Mouse (Mus musculus) liver, embryonic 16.5 days (tissue): ENCODE results near the gene Irx3. TPM values are rescaled to one million over a fixed set of nuclear protein-coding genes. Genes with fewer than 3 reads are reported as not detected.

Experiments used
- ATAC-seq: fragments of 200-750 bp; cut with Nextera tagmentation; 2 replicates; pipeline ENCODE4 v1.8.0; 2017; ENCODE audit warnings: low read depth, mild to moderate bottlenecking, moderate number of reproducible peaks, moderate library complexity
- H3K27ac ChIP-seq: fragments of 300-500 bp; sonication (generic); 2 replicates; pipeline ENCODE4 v1.5.1; 2014; ENCODE audit warnings: mild to moderate bottlenecking, low read length
- H3K27me3 ChIP-seq: fragments of 300-500 bp; sonication (generic); 2 replicates; pipeline ENCODE4 v1.6.1; 2014; ENCODE audit warnings: low read depth, low read length, mixed read lengths; ENCODE audit not compliant: control insufficient read depth, insufficient read depth
- H3K36me3 ChIP-seq: fragments of 300-500 bp; sonication (generic); 2 replicates; pipeline ENCODE4 v1.6.1; 2014; ENCODE audit warnings: mild to moderate bottlenecking; ENCODE audit not compliant: control insufficient read depth, insufficient read depth
- H3K4me1 ChIP-seq: fragments of 300-500 bp; sonication (generic); 2 replicates; pipeline ENCODE4 v1.6.1; 2014; ENCODE audit warnings: low read depth, low read length, mixed read lengths; ENCODE audit not compliant: control insufficient read depth
- H3K4me2 ChIP-seq: fragments of 300-500 bp; sonication (generic); 2 replicates; pipeline ENCODE4 v1.6.1; 2014; ENCODE audit warnings: low read depth, low read length, mixed read lengths
- H3K4me3 ChIP-seq: fragments of 300-500 bp; sonication (generic); 2 replicates; pipeline ENCODE4 v1.5.1; 2014; ENCODE audit warnings: low read depth, mild to moderate bottlenecking, low read length
- H3K9ac ChIP-seq: fragments of 300-500 bp; sonication (generic); 2 replicates; pipeline ENCODE4 v1.6.1; 2014; ENCODE audit warnings: low read depth, low read length
- H3K9me3 ChIP-seq: fragments of 300-500 bp; sonication (generic); replicated peaks from 2 replicates; pipeline ENCODE4 v1.6.1; 2016; ENCODE audit warnings: low read length; ENCODE audit not compliant: control insufficient read depth
- WGBS: fragments of 180-500 bp; shearing (Covaris S2); extraction: QIAGEN DNeasy Blood & Tissue Kit; methylation state at CpG from one replicate; pipeline ENCODE4 v1.1.7; 2014; ENCODE audit not compliant: insufficient replicate concordance; 5-methylcytosine and 5-hydroxymethylcytosine counted together
- polyA plus RNA-seq: library from polyadenylated mRNA; unstranded; fragments of >200 nt; fragmentation: Nextera tagmentation; extraction: Ambion mirVana; gene quantifications from 2 replicates; pipeline ENCODE4 v1.2.1, GENCODE M21; 2015

The Irx3 gene
- polyA plus RNA-seq, 1 experiment from 2014 or later, result not detected

- Histone ChIP-seq H3K36me3 (no peaks in the 10 kb centered on the region), H3K9ac (no peak overlapping the region), H3K27ac (no peak overlapping the region), H3K4me3 (peak overlapping the region; percentile 23), H3K4me2 (peak overlapping the region; percentile 51), H3K4me1 (no peaks in the 10 kb centered on the region; the same call in 1 of the 2 replicates), H3K27me3 (peaks cover 74% of the 10 kb centered on the region), H3K9me3 (no peaks in the 10 kb centered on the region)
- no peak for ATAC-seq
- WGBS, result under 1% methylated on average over 35 of the region's 35 CpGs
These were observed 4.1 kb downstream of the Irx3 start for GRCm38 (mm10) chr8:91797626-91798271.

DNA sequence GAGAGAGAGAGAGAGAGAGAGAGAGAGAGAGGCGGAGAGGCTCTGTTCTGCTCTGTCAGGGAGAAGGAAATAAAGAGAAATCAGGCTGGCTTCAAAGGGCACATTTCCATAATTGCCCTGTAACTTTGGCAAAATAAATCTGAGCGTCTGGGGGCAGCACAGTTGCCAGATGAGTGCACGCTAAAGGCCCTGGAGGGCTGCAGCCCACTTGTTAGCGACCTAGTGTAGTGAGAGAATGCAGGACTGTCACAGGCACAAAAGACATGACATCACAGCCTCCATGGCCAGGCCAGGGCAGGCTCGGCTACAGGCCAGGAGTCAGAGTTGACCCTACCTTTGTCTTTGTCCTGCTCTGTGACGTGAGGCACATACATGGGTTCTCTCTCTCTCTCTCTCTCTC lies 8.0 kb downstream of the Irx3 start:
- WGBS, result 47% methylated on average over 6 of the region's 6 CpGs

GRCm38 (mm10) chr8:91787194-91787895 lies 14.5 kb downstream of the Irx3 start:
- no peaks in the 10 kb centered on the region for H3K27me3 ChIP-seq
- no peak overlapping the region for H3K27ac ChIP-seq
- H3K4me3 ChIP-seq, result no peak overlapping the region
- H3K4me2 ChIP-seq, result no peak overlapping the region
- H3K9me3 ChIP-seq, result no peaks in the 10 kb centered on the region
- ATAC-seq, result no peak
- no peaks in the 10 kb centered on the region for H3K4me1 ChIP-seq
- H3K9ac ChIP-seq, result no peak overlapping the region
- 58% methylated on average over 9 of the region's 9 CpGs for WGBS
- no peaks in the 10 kb centered on the region for H3K36me3 ChIP-seq

More for the DNA sequence above, 8.0 kb downstream of the Irx3 start:
- H3K4me1 ChIP-seq, result no peaks in the 10 kb centered on the region
- no peak overlapping the region for H3K4me3 ChIP-seq
- no peak for ATAC-seq
- H3K27me3 ChIP-seq, result peaks cover 34% of the 10 kb centered on the region
- no peak overlapping the region for H3K9ac ChIP-seq
- H3K27ac ChIP-seq, result no peak overlapping the region
- H3K4me2 ChIP-seq, result no peak overlapping the region
- H3K36me3 ChIP-seq, result no peaks in the 10 kb centered on the region
- H3K9me3 ChIP-seq, result no peaks in the 10 kb centered on the region

DNA sequence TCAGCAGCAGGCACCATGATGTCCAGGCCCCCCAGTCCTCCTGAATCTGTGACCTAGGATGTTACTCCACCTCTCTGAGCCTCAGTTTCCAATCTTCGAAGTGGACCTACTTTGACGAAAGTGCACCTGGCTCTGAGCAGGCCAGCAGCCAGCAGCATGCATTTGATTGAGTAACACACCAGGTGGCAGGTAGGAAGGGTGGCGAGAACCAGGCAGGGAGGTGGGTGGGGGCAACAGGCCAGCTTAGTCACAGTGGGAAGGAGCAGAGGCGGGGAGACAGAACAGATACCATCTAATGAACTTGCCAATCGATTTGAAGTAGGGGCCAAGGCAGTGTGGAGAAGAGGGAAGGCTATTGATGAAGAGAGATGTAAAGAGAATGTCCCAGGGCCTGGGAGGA lies 18.9 kb downstream of the Irx3 start:
- WGBS, result 42% methylated on average over 5 of the region's 5 CpGs
- no peaks in the 10 kb centered on the region for H3K27me3 ChIP-seq
- H3K4me2 ChIP-seq, result no peak overlapping the region

GRCm38 (mm10) chr8:91782201-91782600 lies 19.7 kb downstream of the Irx3 start:
- 53% methylated on average over 7 of the region's 7 CpGs for WGBS
- Histone ChIP-seq H3K9me3 (no peaks in the 10 kb centered on the region), H3K4me2 (no peak overlapping the region), H3K27me3 (no peaks in the 10 kb centered on the region), H3K9ac (no peak overlapping the region), H3K4me1 (no peaks in the 10 kb centered on the region), H3K36me3 (no peaks in the 10 kb centered on the region), H3K27ac (no peak overlapping the region), H3K4me3 (no peak overlapping the region)
- no peak for ATAC-seq

More for the DNA sequence above, 18.9 kb downstream of the Irx3 start:
- no peak for ATAC-seq
- no peaks in the 10 kb centered on the region for H3K36me3 ChIP-seq
- H3K9me3 ChIP-seq, result no peaks in the 10 kb centered on the region
- H3K9ac ChIP-seq, result no peak overlapping the region
- no peak overlapping the region for H3K27ac ChIP-seq
- no peaks in the 10 kb centered on the region for H3K4me1 ChIP-seq
- H3K4me3 ChIP-seq, result no peak overlapping the region

GRCm38 (mm10) chr8:91780648-91781047 lies 21.2 kb downstream of the Irx3 start:
- Histone ChIP-seq H3K9me3 (no peaks in the 10 kb centered on the region), H3K9ac (no peak overlapping the region), H3K36me3 (no peaks in the 10 kb centered on the region), H3K4me1 (no peaks in the 10 kb centered on the region), H3K4me3 (no peak overlapping the region), H3K4me2 (no peak overlapping the region), H3K27ac (no peak overlapping the region), H3K27me3 (no peaks in the 10 kb centered on the region)
- 41% methylated on average over 3 of the region's 3 CpGs for WGBS
- ATAC-seq, result no peak

DNA sequence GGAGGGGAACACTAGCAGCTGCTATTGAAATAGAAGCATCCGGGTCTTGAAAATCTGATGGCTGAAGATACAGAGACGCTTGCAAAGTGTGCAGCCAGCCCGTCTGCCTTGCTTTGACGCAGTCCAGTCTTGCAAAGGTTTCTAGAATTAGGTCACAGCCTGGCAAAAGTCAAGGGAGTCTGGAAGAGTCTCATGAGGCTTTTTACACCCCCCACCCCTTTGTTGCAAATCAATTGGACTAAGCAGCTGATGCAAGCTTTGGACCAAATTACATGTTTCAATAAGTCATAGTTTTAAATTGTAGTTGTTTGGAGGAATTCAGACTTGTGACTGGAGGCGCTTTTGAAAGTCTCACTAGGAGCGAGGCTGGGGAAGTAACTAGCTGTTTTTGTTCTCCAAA lies 33.0 kb downstream of the Irx3 start:
- H3K4me3 ChIP-seq, result no peak overlapping the region
- no peak for ATAC-seq
- H3K9ac ChIP-seq, result no peak overlapping the region
- WGBS, result 60% methylated on average over 6 of the region's 6 CpGs
- no peak overlapping the region for H3K27ac ChIP-seq
- no peak overlapping the region for H3K4me2 ChIP-seq
- H3K4me1 ChIP-seq, result no peaks in the 10 kb centered on the region
- H3K27me3 ChIP-seq, result no peaks in the 10 kb centered on the region
- H3K9me3 ChIP-seq, result no peaks in the 10 kb centered on the region
- no peaks in the 10 kb centered on the region for H3K36me3 ChIP-seq

GRCm38 (mm10) chr8:91765411-91766034 lies 36.3 kb downstream of the Irx3 start:
- H3K9me3 ChIP-seq, result no peaks in the 10 kb centered on the region
- WGBS, result 29% methylated on average over 8 of the region's 8 CpGs
- peak; percentile 54; the same call in 1 of the 2 replicates for ATAC-seq

DNA sequence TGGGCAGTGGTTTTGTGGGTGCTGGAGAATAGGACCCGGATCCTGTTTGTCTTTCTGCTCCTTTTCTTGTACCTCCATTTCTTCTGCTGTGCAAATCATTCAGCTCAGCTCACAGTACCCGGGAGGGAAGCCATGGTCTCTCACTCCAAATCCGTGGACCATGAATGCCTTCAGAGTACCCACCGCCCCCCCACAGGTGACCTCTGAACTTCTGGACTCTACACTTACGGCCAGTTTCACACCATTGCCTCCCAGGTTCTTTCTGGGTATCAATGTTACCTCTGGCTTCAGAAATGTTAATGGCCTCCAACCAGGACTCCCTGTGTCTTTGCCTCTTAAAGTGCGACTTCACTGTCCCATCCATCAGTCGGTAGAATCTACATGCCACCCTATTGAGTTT lies 46.3 kb downstream of the Irx3 start:
- Histone ChIP-seq H3K4me3 (no peak overlapping the region), H3K4me1 (no peaks in the 10 kb centered on the region), H3K4me2 (no peak overlapping the region), H3K36me3 (no peaks in the 10 kb centered on the region), H3K27ac (no peak overlapping the region), H3K27me3 (no peaks in the 10 kb centered on the region), H3K9ac (no peak overlapping the region), H3K9me3 (no peaks in the 10 kb centered on the region)
- whole genome bisulfite sequencing, result 65% methylated on average over 7 of the region's 7 CpGs
- ATAC-seq, result no peak

More at GRCm38 (mm10) chr8:91765411-91766034, 36.3 kb downstream of the Irx3 start:
- Histone ChIP-seq H3K4me2 (no peak overlapping the region), H3K4me3 (no peak overlapping the region), H3K36me3 (no peaks in the 10 kb centered on the region), H3K9ac (no peak overlapping the region), H3K4me1 (no peaks in the 10 kb centered on the region), H3K27ac (no peak overlapping the region), H3K27me3 (no peaks in the 10 kb centered on the region)
